In genomic region chr16:33058033-33058432, GRCm38 (mm10) we compare ENCODE assay signal across 8 mouse cellular contexts. TPM values are rescaled to one million over a fixed set of nuclear protein-coding genes. Genes with fewer than 3 reads are reported as not detected.
DNase-seq lines count a peak whose midpoint lies in the region; ATAC-seq and TF ChIP-seq lines count a peak whose summit lies in the region.

No protein-coding gene starts in this region.

- no peaks in the 10 kb centered on the region for H3K9me3 ChIP-seq in kidney, embryonic 15.5 days (replicated peaks)
- no peaks in the 10 kb centered on the region for H3K9me3 ChIP-seq in intestine, embryonic 15.5 days

- 87% methylated on average over 16 of the region's 16 CpGs for WGBS in kidney, embryonic 15.5 days
- WGBS in intestine, embryonic 15.5 days, result 88% methylated on average over 16 of the region's 16 CpGs

- DNase-seq in kidney, adult 9 months, result no peak
- no peak for DNase-seq in left cerebral cortex, postnatal 10 days (ENCODE audit: extremely low spot score in 1 of 2, low spot score in 2 of 2)
- no peak for DNase-seq in urinary bladder, adult 2 months (ENCODE audit: low spot score)
- DNase-seq in left cerebral cortex, adult 18-20 months (ENCODE audit: low spot score in 2 of 2), result no peak

- H3K27me3 ChIP-seq in kidney, embryonic 15.5 days, result no peaks in the 10 kb centered on the region
- H3K27me3 ChIP-seq in intestine, embryonic 15.5 days (replicated peaks), result no peaks in the 10 kb centered on the region
- H3K27me3 ChIP-seq in myocyte (ENCODE audit: control insufficient read depth, insufficient read depth, insufficient read length), result no peaks in the 10 kb centered on the region

- H3K4me2 ChIP-seq in kidney, embryonic 15.5 days, result peak overlapping the region; percentile 67
- peak overlapping the region; percentile 50 for H3K4me2 ChIP-seq in intestine, embryonic 15.5 days (replicated peaks)
- H3K4me2 ChIP-seq in myocyte (ENCODE audit: low read depth), result peak overlapping the region; percentile 94

- ATAC-seq in kidney, embryonic 15.5 days (replicated peaks; ENCODE audit: low FRiP score), result no peak
- ATAC-seq in intestine, embryonic 15.5 days, result no peak

- intact Hi-C loops in left cerebral cortex, postnatal 10 days (cut with DNase I), result no loop called here

- H3K27ac ChIP-seq in kidney, embryonic 15.5 days, result no peak overlapping the region
- no peak overlapping the region for H3K27ac ChIP-seq in brown adipose tissue, adult 24 weeks (replicated peaks; ENCODE audit: low read depth, low read length)
- no peak overlapping the region for H3K27ac ChIP-seq in intestine, embryonic 15.5 days

- H3K36me3 ChIP-seq in kidney, embryonic 15.5 days, result peaks cover 33% of the 10 kb centered on the region
- H3K36me3 ChIP-seq in intestine, embryonic 15.5 days, result peaks cover 20% of the 10 kb centered on the region
- peaks cover 27% of the 10 kb centered on the region for H3K36me3 ChIP-seq in myocyte (ENCODE audit: control insufficient read depth, insufficient read depth)

- peak overlapping the region; percentile 97 for H3K4me3 ChIP-seq in kidney, embryonic 15.5 days (replicated peaks)
- peak overlapping the region; percentile 26; the same call in 1 of the 2 replicates for H3K4me3 ChIP-seq in brown adipose tissue, adult 24 weeks (ENCODE audit: insufficient read depth, low read depth, low read length)
- H3K4me3 ChIP-seq in intestine, embryonic 15.5 days (replicated peaks), result peak overlapping the region; percentile 16
- H3K4me3 ChIP-seq in myocyte, result peak overlapping the region; percentile 90

- H3K9ac ChIP-seq in kidney, embryonic 15.5 days, result peak overlapping the region; percentile 99
- H3K9ac ChIP-seq in intestine, embryonic 15.5 days, result no peak overlapping the region; the same call in 1 of the 2 replicates

- peaks cover 34% of the 10 kb centered on the region for H3K4me1 ChIP-seq in kidney, embryonic 15.5 days
- H3K4me1 ChIP-seq in brown adipose tissue, adult 24 weeks (ENCODE audit: control insufficient read depth, insufficient read depth, insufficient read length, low read length), result peaks cover 3% of the 10 kb centered on the region
- H3K4me1 ChIP-seq in intestine, embryonic 15.5 days (replicated peaks), result peaks cover 17% of the 10 kb centered on the region

- no peak for TF ChIP-seq POLR2A in myocyte (IDR thresholded peaks at IDR 0.05; ENCODE audit: insufficient read length, low read depth)

- H3ac ChIP-seq in myocyte (ENCODE audit: control insufficient read depth, insufficient read length), result no peak overlapping the region

- peaks cover 32% of the 10 kb centered on the region for H3K79me2 ChIP-seq in myocyte (ENCODE audit: control insufficient read depth, insufficient read depth)

TF ChIP-seq in myocyte, 11 proteins besides CTCF, POLR2A, EP300 and RAD21:
- no peak for TF ChIP-seq SRF (IDR thresholded peaks at IDR 0.05; ENCODE audit: control insufficient read depth, insufficient read length, low read depth)
- TF ChIP-seq CEBPB (IDR thresholded peaks at IDR 0.05; ENCODE audit: insufficient read depth, poor library complexity, severe bottlenecking), result no peak
- TF ChIP-seq POLR2AphosphoS2 (IDR thresholded peaks at IDR 0.05; ENCODE audit: insufficient read length, low read depth), result no peak
- no peak for TF ChIP-seq MAX (IDR thresholded peaks at IDR 0.05; ENCODE audit: low read depth)
- no peak for TF ChIP-seq E2F4 (IDR thresholded peaks at IDR 0.05; ENCODE audit: insufficient read depth)
- TF ChIP-seq MYOD1 (IDR thresholded peaks at IDR 0.05; ENCODE audit: control insufficient read depth in 1 of 3, insufficient read length in 2 of 3, low read depth in 2 of 3), result no peak
- TF ChIP-seq MYOG (IDR thresholded peaks at IDR 0.05; ENCODE audit: control insufficient read depth in 1 of 3, insufficient read depth in 1 of 3, insufficient read length in 2 of 3, low read depth in 2 of 3), result no peak
- TF ChIP-seq REST (IDR thresholded peaks at IDR 0.05; ENCODE audit: insufficient read depth, insufficient read length), result no peak
- TF ChIP-seq USF1 (IDR thresholded peaks at IDR 0.05; ENCODE audit: low read depth), result no peak
- no peak for TF ChIP-seq TCF3 (IDR thresholded peaks at IDR 0.05; ENCODE audit: insufficient read length, low read depth)
- TF ChIP-seq TCF12 (IDR thresholded peaks at IDR 0.05; ENCODE audit: insufficient read depth, poor library complexity, severe bottlenecking), result no peak

RNA-seq across cellular contexts. Expression of gene Rpl35a, which starts 1.8 kb away (rescaled TPM):
- 999 and 1,117 TPM in 2 replicates for polyA plus RNA-seq in kidney, embryonic 15.5 days (2015; fragmentation: Nextera tagmentation; extraction: Ambion mirVana)
- polyA plus RNA-seq in brown adipose tissue, adult 24 weeks (2012; ENCODE audit: insufficient read depth, insufficient read length, missing spikeins), result 699 and 762 TPM in 2 replicates
- polyA plus RNA-seq in intestine, embryonic 15.5 days (2015; fragmentation: Nextera tagmentation; extraction: Ambion mirVana), result 1,031 and 1,044 TPM in 2 replicates
- polyA plus RNA-seq in myocyte (2012; fragmentation: generic; extraction: Trizol), result 2,314 TPM
- 100 to 1,000 TPM; 258 to 270 TPM for total RNA-seq in left cerebral cortex, postnatal 10 days (2021)
- 1,609 and 1,643 TPM in 2 replicates for polyA plus RNA-seq in urinary bladder, adult 2 months (2012; rRNA removed)
- total RNA-seq in left cerebral cortex, adult 18-20 months (2021), result 100 to 1,000 TPM; 333 to 346 TPM

RNA-seq across cellular contexts. Expression of gene Iqcg, which starts 2.0 kb away (rescaled TPM):
- 3.9 and 4.2 TPM in 2 replicates for polyA plus RNA-seq in kidney, embryonic 15.5 days (2015; fragmentation: Nextera tagmentation; extraction: Ambion mirVana)
- 0.87 and 0.92 TPM in 2 replicates for polyA plus RNA-seq in brown adipose tissue, adult 24 weeks (2012; ENCODE audit: insufficient read depth, insufficient read length, missing spikeins)
- 1.7 and 1.9 TPM in 2 replicates for polyA plus RNA-seq in intestine, embryonic 15.5 days (2015; fragmentation: Nextera tagmentation; extraction: Ambion mirVana)
- 0.80 TPM for polyA plus RNA-seq in myocyte (2012; fragmentation: generic; extraction: Trizol)
- total RNA-seq in left cerebral cortex, postnatal 10 days (2021), result 1 to 10 TPM; 6.0 to 9.7 TPM
- polyA plus RNA-seq in urinary bladder, adult 2 months (2012; rRNA removed), result 0.29 and 0.69 TPM in 2 replicates
- 1 to 10 TPM; 4.7 to 4.8 TPM for total RNA-seq in left cerebral cortex, adult 18-20 months (2021)

RNA-seq across cellular contexts. Expression of gene Lmln, which starts 4.3 kb away (rescaled TPM):
- 2.3 and 4.1 TPM in 2 replicates for polyA plus RNA-seq in kidney, embryonic 15.5 days (2015; fragmentation: Nextera tagmentation; extraction: Ambion mirVana)
- polyA plus RNA-seq in brown adipose tissue, adult 24 weeks (2012; ENCODE audit: insufficient read depth, insufficient read length, missing spikeins), result 2.1 and 2.4 TPM in 2 replicates
- polyA plus RNA-seq in intestine, embryonic 15.5 days (2015; fragmentation: Nextera tagmentation; extraction: Ambion mirVana), result 2.0 and 3.4 TPM in 2 replicates
- polyA plus RNA-seq in myocyte (2012; fragmentation: generic; extraction: Trizol), result 0.78 TPM
- 10 to 100 TPM; 20.1 to 24.2 TPM for total RNA-seq in left cerebral cortex, postnatal 10 days (2021)
- polyA plus RNA-seq in urinary bladder, adult 2 months (2012; rRNA removed), result 1.8 and 1.9 TPM in 2 replicates
- total RNA-seq in left cerebral cortex, adult 18-20 months (2021), result 10 to 100 TPM in 1 of 2 experiments, 1 to 10 TPM in 1; 8.8 to 10.4 TPM

Comparison
In these comparisons a context has a peak if more than half of its experiments do, and no peak if none do; other contexts are left out.
1. H3K4me3 ChIP-seq: peak in every context shown above with its lines; median percentile 97 in kidney, embryonic 15.5 days; 90 in myocyte; 26 in brown adipose tissue, adult 24 weeks; 16 in intestine, embryonic 15.5 days.